Mouse (Mus musculus) limb, embryonic 13.5 days (tissue): ENCODE measurements around the gene Rcc1. TPM values are rescaled to one million over a fixed set of nuclear protein-coding genes. Genes with fewer than 3 reads are reported as not detected.

Experiments used
- ATAC-seq: fragments of 200-750 bp; cut with Nextera tagmentation; 2 replicates; pipeline ENCODE4 v1.8.0; 2017; ENCODE audit warnings: low read depth, moderate number of reproducible peaks, moderate TSS enrichment; ENCODE audit not compliant: low FRiP score
- H3K27ac ChIP-seq: fragments of 300-500 bp; sonication (generic); 2 replicates; pipeline ENCODE4 v1.5.1; 2015; ENCODE audit warnings: inconsistent platforms, mild to moderate bottlenecking, moderate library complexity
- H3K27me3 ChIP-seq: fragments of 300-500 bp; sonication (generic); 2 replicates; pipeline ENCODE4 v1.6.1; 2015; ENCODE audit warnings: mild to moderate bottlenecking, inconsistent platforms
- H3K36me3 ChIP-seq: fragments of 300-500 bp; sonication (generic); 2 replicates; pipeline ENCODE4 v1.6.1; 2015; ENCODE audit warnings: inconsistent platforms, mild to moderate bottlenecking, moderate library complexity
- H3K4me1 ChIP-seq: fragments of 300-500 bp; sonication (generic); 2 replicates; pipeline ENCODE4 v1.6.1; 2015; ENCODE audit warnings: inconsistent platforms
- H3K4me2 ChIP-seq: fragments of 300-500 bp; sonication (generic); replicated peaks from 2 replicates; pipeline ENCODE4 v1.6.1; 2015; ENCODE audit warnings: inconsistent platforms, mild to moderate bottlenecking, moderate library complexity
- H3K4me3 ChIP-seq: fragments of 300-500 bp; sonication (generic); 2 replicates; pipeline ENCODE4 v1.5.1; 2015; ENCODE audit warnings: moderate library complexity, mild to moderate bottlenecking, inconsistent platforms
- H3K9ac ChIP-seq: fragments of 300-500 bp; sonication (generic); 2 replicates; pipeline ENCODE4 v1.6.1; 2015; ENCODE audit warnings: mild to moderate bottlenecking, inconsistent platforms
- H3K9me3 ChIP-seq: fragments of 300-500 bp; sonication (generic); 2 replicates; pipeline ENCODE4 v1.6.1; 2016; ENCODE audit warnings: inconsistent platforms
- WGBS: fragments of 180-500 bp; shearing (Covaris S2); methylation state at CpG from one replicate; pipeline ENCODE4 v1.1.7; 2015; 5-methylcytosine and 5-hydroxymethylcytosine counted together
- polyA plus RNA-seq: library from polyadenylated mRNA; unstranded; fragments of >200 nt; fragmentation: Nextera tagmentation; extraction: Ambion mirVana; gene quantifications from 2 replicates; pipeline ENCODE4 v1.2.1, GENCODE M21; 2015

The Rcc1 gene
- polyA plus RNA-seq, 1 experiment from 2014 or later, result 83.0 TPM

DNA sequence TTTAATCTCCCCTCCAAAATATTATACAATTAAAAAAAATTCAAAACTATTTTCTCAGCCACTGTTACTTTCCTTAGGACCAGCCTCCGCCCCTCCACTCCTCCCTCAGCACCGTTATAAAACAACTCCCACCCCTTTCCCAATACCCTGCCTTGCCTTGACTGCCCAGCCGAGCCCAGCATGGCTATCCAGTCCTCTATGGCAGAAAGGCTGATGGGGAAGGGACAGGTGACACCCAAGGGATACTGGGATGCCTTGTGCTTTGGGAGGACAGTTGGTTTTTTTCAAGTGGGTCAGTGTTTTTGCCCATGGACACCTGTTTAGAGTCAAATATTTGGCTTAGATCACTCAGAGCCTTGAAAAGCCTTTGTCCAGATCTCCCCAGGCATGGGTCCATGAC, 21.4 kb downstream of the Rcc1 start:
- no peak for ATAC-seq
- Histone ChIP-seq H3K36me3 (peaks cover 53% of the 10 kb centered on the region), H3K27ac (no peak overlapping the region), H3K9me3 (no peaks in the 10 kb centered on the region), H3K4me2 (no peak overlapping the region), H3K4me1 (peaks cover 16% of the 10 kb centered on the region), H3K4me3 (no peak overlapping the region), H3K9ac (no peak overlapping the region), H3K27me3 (no peaks in the 10 kb centered on the region)
- 79% methylated on average over 3 of the region's 3 CpGs for WGBS

GRCm38 (mm10) chr4:132329835-132330354, 23.5 kb downstream of the Rcc1 start:
- H3K9ac ChIP-seq, result peak overlapping the region; percentile 92
- peak overlapping the region; percentile 87 for H3K4me3 ChIP-seq
- H3K4me2 ChIP-seq, result peak overlapping the region; percentile 79
- no peaks in the 10 kb centered on the region for H3K27me3 ChIP-seq
- ATAC-seq, result 0 out of 2 replicates have a peak, but pooled peaks have one; percentile 3
- no peaks in the 10 kb centered on the region for H3K9me3 ChIP-seq
- H3K27ac ChIP-seq, result peak overlapping the region; percentile 86
- WGBS, result 5% methylated on average over 10 of the region's 10 CpGs
- H3K4me1 ChIP-seq, result peaks cover 16% of the 10 kb centered on the region
- peaks cover 45% of the 10 kb centered on the region for H3K36me3 ChIP-seq

- peak within 1 kb of the TSS; percentile 87 for H3K4me3 ChIP-seq
- peaks cover 16% of the 10 kb centered on the region for H3K4me1 ChIP-seq
- no peaks in the 10 kb centered on the region for H3K9me3 ChIP-seq
- peak within 1 kb of the TSS; percentile 79 for H3K4me2 ChIP-seq
- H3K27me3 ChIP-seq, result no peaks in the 10 kb centered on the region
- WGBS, result under 1% methylated on average over 52 of the region's 52 CpGs
- peak within 1 kb of the TSS; percentile 86 for H3K27ac ChIP-seq
- peaks cover 45% of the 10 kb centered on the region for H3K36me3 ChIP-seq
- peak within 1 kb of the TSS; percentile 92 for H3K9ac ChIP-seq
- peak; percentile 96 for ATAC-seq
These were observed 24.1 kb downstream of the Rcc1 start, which contains the start of gene Trnau1ap for GRCm38 (mm10) chr4:132329115-132329834. TSS of gene Trnau1ap (minus strand) at chr4:132329538.

- Histone ChIP-seq H3K36me3 (peaks cover 45% of the 10 kb centered on the region), H3K27ac (peak overlapping the region; percentile 86; the same call in 1 of the 2 replicates), H3K4me2 (peak overlapping the region; percentile 79), H3K4me1 (peaks cover 16% of the 10 kb centered on the region), H3K4me3 (peak overlapping the region; percentile 87), H3K9me3 (no peaks in the 10 kb centered on the region), H3K9ac (peak overlapping the region; percentile 92), H3K27me3 (no peaks in the 10 kb centered on the region)
- ATAC-seq, result 0 out of 2 replicates have a peak, but pooled peaks have one; percentile 10
- WGBS, result 44% methylated on average over 14 of the region's 14 CpGs
These were observed 24.9 kb downstream of the Rcc1 start for GRCm38 (mm10) chr4:132328391-132328982.

GRCm38 (mm10) chr4:132326481-132326880, 26.9 kb downstream of the Rcc1 start:
- Histone ChIP-seq H3K9me3 (no peaks in the 10 kb centered on the region), H3K9ac (no peak overlapping the region), H3K4me3 (no peak overlapping the region), H3K4me1 (peaks cover 16% of the 10 kb centered on the region), H3K27ac (no peak overlapping the region), H3K36me3 (peaks cover 39% of the 10 kb centered on the region), H3K4me2 (no peak overlapping the region), H3K27me3 (no peaks in the 10 kb centered on the region)
- no peak for ATAC-seq
- 75% methylated on average over 5 of the region's 5 CpGs for WGBS

DNA sequence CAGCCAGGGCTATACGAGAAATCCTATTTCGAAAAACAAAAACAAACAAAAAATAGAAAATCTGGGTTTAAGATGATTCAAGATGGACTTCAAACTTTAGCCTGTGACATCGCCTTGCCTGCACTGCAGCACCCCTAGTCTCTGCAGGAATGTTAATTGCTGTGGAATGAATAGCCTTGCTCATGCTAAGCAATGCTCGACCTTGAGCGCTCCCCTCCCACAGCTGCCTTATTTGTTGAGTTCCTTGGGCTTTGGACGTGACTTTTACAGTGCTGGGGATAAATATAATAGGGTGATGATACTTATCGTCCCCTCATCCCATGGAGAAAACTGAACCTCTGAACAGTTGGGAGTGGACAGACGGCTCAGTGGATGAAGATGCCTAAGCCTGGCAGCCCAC, 37.7 kb downstream of the Rcc1 start:
- 0 out of 2 replicates have a peak, but pooled peaks cover under 1% of the 10 kb centered on the region for H3K4me1 ChIP-seq
- no peak for ATAC-seq
- no peak overlapping the region for H3K27ac ChIP-seq
- no peaks in the 10 kb centered on the region for H3K27me3 ChIP-seq
- H3K4me3 ChIP-seq, result no peak overlapping the region
- peaks cover 87% of the 10 kb centered on the region for H3K36me3 ChIP-seq
- WGBS, result 85% methylated on average over 8 of the region's 8 CpGs
- no peak overlapping the region for H3K4me2 ChIP-seq
- H3K9me3 ChIP-seq, result no peaks in the 10 kb centered on the region
- H3K9ac ChIP-seq, result no peak overlapping the region

- H3K36me3 ChIP-seq, result peaks cover 72% of the 10 kb centered on the region
- no peak for ATAC-seq
These were observed 40.8 kb downstream of the Rcc1 start for GRCm38 (mm10) chr4:132312627-132313026.

GRCm38 (mm10) chr4:132311801-132312200, 41.6 kb downstream of the Rcc1 start:
- Histone ChIP-seq H3K9ac (no peak overlapping the region), H3K27me3 (no peaks in the 10 kb centered on the region), H3K27ac (no peak overlapping the region), H3K36me3 (peaks cover 65% of the 10 kb centered on the region), H3K4me1 (peaks cover 15% of the 10 kb centered on the region), H3K4me2 (no peak overlapping the region), H3K9me3 (no peaks in the 10 kb centered on the region), H3K4me3 (no peak overlapping the region)
- no peak for ATAC-seq
- 48% methylated on average over 3 of the region's 3 CpGs for WGBS

More at GRCm38 (mm10) chr4:132312627-132313026, 40.8 kb downstream of the Rcc1 start:
- Histone ChIP-seq H3K27me3 (no peaks in the 10 kb centered on the region), H3K9me3 (no peaks in the 10 kb centered on the region), H3K4me1 (peaks cover 15% of the 10 kb centered on the region), H3K4me2 (no peak overlapping the region), H3K9ac (no peak overlapping the region), H3K4me3 (no peak overlapping the region), H3K27ac (no peak overlapping the region)
- WGBS, result 83% methylated on average over 5 of the region's 5 CpGs

- Histone ChIP-seq H3K4me2 (no peak overlapping the region), H3K9me3 (no peaks in the 10 kb centered on the region), H3K4me1 (peaks cover 15% of the 10 kb centered on the region), H3K4me3 (no peak overlapping the region), H3K9ac (no peak overlapping the region), H3K27me3 (no peaks in the 10 kb centered on the region), H3K27ac (no peak overlapping the region), H3K36me3 (peaks cover 59% of the 10 kb centered on the region)
- 17% methylated on average over 1 of the region's 1 CpGs for WGBS
- no peak for ATAC-seq
These were observed 42.2 kb downstream of the Rcc1 start for GRCm38 (mm10) chr4:132311209-132311608.

GRCm38 (mm10) chr4:132309849-132310472, 43.4 kb downstream of the Rcc1 start:
- Histone ChIP-seq H3K4me3 (peak overlapping the region; percentile 82), H3K27ac (peak overlapping the region; percentile 94), H3K4me2 (peak overlapping the region; percentile 93), H3K36me3 (peaks cover 50% of the 10 kb centered on the region), H3K4me1 (peaks cover 15% of the 10 kb centered on the region), H3K9ac (peak overlapping the region; percentile 94), H3K27me3 (no peaks in the 10 kb centered on the region), H3K9me3 (no peaks in the 10 kb centered on the region)
- WGBS, result 24% methylated on average over 10 of the region's 10 CpGs
- ATAC-seq, result peak; percentile 51; the same call in 1 of the 2 replicates

GRCm38 (mm10) chr4:132309140-132309848, 44.1 kb downstream of the Rcc1 start:
- ATAC-seq, result no peak
- peak overlapping the region; percentile 93 for H3K4me2 ChIP-seq

More at GRCm38 (mm10) chr4:132309140-132309848, 44.1 kb downstream of the Rcc1 start:
- Histone ChIP-seq H3K36me3 (peaks cover 45% of the 10 kb centered on the region), H3K27ac (peak overlapping the region; percentile 94), H3K9ac (peak overlapping the region; percentile 94), H3K4me1 (peaks cover 15% of the 10 kb centered on the region), H3K4me3 (peak overlapping the region; percentile 82), H3K9me3 (no peaks in the 10 kb centered on the region), H3K27me3 (no peaks in the 10 kb centered on the region)
- WGBS, result under 1% methylated on average over 15 of the region's 15 CpGs
